Mouse (Mus musculus) layer of hippocampus, adult 11-12 months (tissue): ENCODE data around the gene Sae1.

Experiments used
- DNase-seq: peaks from one replicate; pipeline ENCODE4 v3.0.0; 2022; ENCODE audit warnings: low spot score

Sae1 gene

DNA sequence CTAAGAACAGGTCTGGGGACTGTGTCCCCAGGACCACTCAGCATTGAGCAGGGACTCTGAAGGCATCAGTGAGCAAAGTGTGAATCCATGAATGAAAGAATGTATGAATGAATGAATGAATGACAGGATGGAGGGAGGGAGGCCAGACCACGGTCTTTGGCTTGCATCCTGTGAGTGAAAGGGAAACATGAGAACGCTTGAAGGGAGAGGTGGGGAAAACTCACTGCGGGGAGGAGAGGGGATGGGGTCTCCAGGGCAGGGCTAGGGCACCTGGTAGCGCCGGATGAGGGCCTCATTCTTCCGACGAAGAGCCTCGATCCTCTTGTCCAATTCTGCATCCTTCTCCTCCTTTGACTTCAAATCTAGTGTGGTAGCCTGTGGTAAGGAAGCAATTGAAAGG lies 103.6 kb downstream of the Sae1 start:
- DNase-seq = no peak

DNA sequence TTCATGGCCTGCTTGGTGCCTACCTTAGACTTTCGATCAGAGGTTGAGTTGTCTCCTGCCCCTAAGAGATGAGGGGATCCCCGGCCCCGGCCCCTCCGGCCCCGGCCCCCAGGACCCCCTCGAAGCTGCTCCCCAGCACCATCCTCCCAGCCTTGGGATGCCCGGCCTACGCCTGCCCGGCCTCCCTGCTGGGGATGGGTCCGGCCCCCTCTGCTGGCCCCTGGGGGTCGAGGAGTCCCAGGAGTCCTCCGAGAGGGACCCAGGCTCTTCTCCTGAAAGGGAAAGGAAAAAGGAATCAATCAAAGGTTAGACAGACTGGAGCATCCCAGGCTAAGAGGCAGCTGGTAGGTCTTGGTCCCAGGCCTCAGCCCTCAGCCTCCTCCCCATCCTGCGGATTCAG lies 105.3 kb downstream of the Sae1 start:
- DNase-seq = no peak

DNA sequence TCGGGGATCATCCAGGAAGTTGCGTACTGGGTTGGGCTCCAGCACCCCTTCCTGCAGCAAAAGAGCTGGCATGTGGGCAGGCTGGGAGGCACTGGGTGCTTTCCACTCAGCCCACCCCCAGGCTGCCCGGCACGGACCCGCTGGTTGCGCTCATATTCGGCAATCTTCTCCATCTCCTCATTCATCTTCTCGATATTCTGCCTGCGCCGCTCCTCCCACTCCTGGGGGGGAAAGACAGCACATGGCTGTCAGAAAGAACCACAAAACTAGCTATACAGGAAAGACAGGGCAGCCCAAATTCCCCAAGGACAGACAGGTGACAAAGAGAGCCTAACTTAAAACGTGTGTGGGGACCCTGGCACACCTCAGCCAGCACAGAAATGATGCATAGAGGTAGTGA lies 106.9 kb downstream of the Sae1 start:
- no peak for DNase-seq

- DNase-seq = no peak
These were observed 112.4 kb downstream of the Sae1 start for GRCm38 (mm10) chr7:16274922-16275890.

GRCm38 (mm10) chr7:16273766-16274140 lies 113.9 kb downstream of the Sae1 start:
- DNase-seq = peak; percentile 52

DNA sequence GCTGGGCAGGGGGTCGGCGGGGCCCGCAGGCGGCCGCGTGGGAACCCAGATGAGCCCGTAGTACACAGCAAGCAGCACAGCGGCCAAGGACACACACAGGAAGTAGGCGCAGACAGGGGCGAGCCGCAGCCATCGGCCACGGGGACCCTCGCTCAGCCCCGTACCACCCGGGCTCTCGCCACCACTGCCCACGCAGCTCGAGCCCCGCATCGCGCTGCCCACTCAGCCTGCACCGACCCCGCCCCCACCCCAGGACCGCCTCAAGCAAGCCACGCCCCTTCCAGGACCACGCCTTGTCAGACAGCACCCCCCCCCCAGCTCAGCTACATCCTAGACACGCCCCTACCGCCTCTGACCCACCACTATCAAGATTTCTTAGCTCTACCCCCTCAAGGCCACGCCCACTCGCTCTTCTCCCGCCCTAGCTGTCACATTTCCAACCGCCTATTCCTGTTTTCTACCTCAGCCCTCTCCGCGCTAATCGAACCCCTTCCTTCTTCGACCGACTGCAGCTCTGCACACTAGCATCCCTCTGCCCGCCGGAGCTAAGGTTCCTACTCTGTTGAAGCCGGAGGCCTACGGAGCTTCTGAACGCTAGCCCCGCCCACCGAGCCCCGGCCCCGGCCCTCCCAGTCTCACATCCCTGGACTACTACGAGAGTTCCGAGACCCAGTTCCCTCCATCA lies 114.4 kb downstream of the Sae1 start, which contains the start of gene Inafm1:
Gene Inafm1, minus strand, starts transcription at position 537 of the 685 bp plus-strand sequence.
- peak; percentile 88 for DNase-seq

- peak; percentile 72 for DNase-seq
These were observed 114.9 kb downstream of the Sae1 start for GRCm38 (mm10) chr7:16272681-16273080.

DNA sequence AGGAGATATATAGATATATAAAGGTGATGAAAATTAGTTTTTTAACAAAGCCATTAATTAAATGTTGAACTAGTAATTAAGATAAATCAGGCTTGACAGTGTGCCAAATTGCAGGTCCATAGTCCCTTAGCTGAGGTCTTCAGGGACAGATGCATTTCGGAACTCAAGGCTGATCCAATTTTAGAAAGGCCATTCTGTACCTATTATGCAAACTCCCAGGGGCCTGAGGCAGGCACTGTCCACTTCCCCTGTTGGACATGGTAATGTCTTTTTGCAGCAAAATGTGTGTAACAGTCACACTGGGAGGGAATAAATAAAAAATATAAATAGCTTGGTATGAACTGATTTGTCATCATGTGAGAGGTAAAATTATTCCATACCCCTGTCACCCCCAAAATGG lies 116.5 kb downstream of the Sae1 start:
- no peak for DNase-seq
